Mouse (Mus musculus) heart, postnatal 36 days (tissue): ENCODE data around the gene Vps18. TPM values are rescaled to one million over a fixed set of nuclear protein-coding genes. Genes with fewer than 3 reads are reported as not detected.
A peak's percentile ranks its signal among the peaks of the same experiment; 100 is the strongest.

ENCODE experiments used
- DNase-seq, 2 experiments: peaks; one replicate each; pipeline ENCODE4 v3.0.0; 2021 to 2022
- intact Hi-C: fragments of 180-260 bp; cut with DNase I; formaldehyde crosslinking; loops from one replicate; pipeline ENCODE4 v1.15.1; 2025
- total RNA-seq, 2 experiments: library from RNA; stranded (reverse); gene quantifications; 2 replicates each; pipeline ENCODE4 v1.2.3; 2021

The Vps18 gene
- 10 to 100 TPM; 13.5 to 13.9 TPM for total RNA-seq

- DNase-seq, result peak; percentile 97 to 98
- intact Hi-C loops, result loop anchor here (1.0 to 2.0 kb wide), 2 partner anchors 37 to 254 kb away; partner anchors contain the start of gene Rpusd2
Measured at GRCm38 (mm10) chr2:119288270-119288882, at the start of gene Vps18. Gene Vps18 (plus strand): TSS chr2:119288740.

- intact Hi-C loops, result no loop called here
- DNase-seq, result no peak
Measured at GRCm38 (mm10) chr2:119240075-119240818, 48.3 kb upstream of the Vps18 start.

- no peak for DNase-seq
- intact Hi-C loops, result no loop called here
Measured at GRCm38 (mm10) chr2:119240819-119241186, 47.7 kb upstream of the Vps18 start.

GRCm38 (mm10) chr2:119242548-119242947, 46.0 kb upstream of the Vps18 start:
- DNase-seq, result no peak
- intact Hi-C loops, result no loop called here

GRCm38 (mm10) chr2:119245246-119245645, 43.3 kb upstream of the Vps18 start:
- intact Hi-C loops, result no loop called here
- no peak for DNase-seq

GRCm38 (mm10) chr2:119247904-119248303, 40.6 kb upstream of the Vps18 start:
- intact Hi-C loops, result no loop called here
- DNase-seq, result no peak

GRCm38 (mm10) chr2:119249592-119250061, 38.9 kb upstream of the Vps18 start:
- DNase-seq, result no peak
- intact Hi-C loops, result no loop called here

- intact Hi-C loops, result no loop called here
- DNase-seq, result no peak
Measured at GRCm38 (mm10) chr2:119250377-119250776, 38.2 kb upstream of the Vps18 start.

- peak; percentile 81 to 90 for DNase-seq
- intact Hi-C loops, result loop anchor here (1.0 kb wide), 2 partner anchors 37 to 186 kb away; partner anchors contain the start of gene Vps18
Measured at GRCm38 (mm10) chr2:119250826-119251478, 37.6 kb upstream of the Vps18 start.

GRCm38 (mm10) chr2:119254976-119255375, 33.6 kb upstream of the Vps18 start:
- DNase-seq, result no peak
- intact Hi-C loops, result no loop called here

- no peak for DNase-seq
- intact Hi-C loops, result no loop called here
Measured at GRCm38 (mm10) chr2:119260518-119260917, 28.0 kb upstream of the Vps18 start.

- DNase-seq, result no peak
- intact Hi-C loops, result no loop called here
Measured at GRCm38 (mm10) chr2:119261326-119261725, 27.2 kb upstream of the Vps18 start.

- intact Hi-C loops, result no loop called here
- DNase-seq, result peak; percentile 34 to 48
Measured at GRCm38 (mm10) chr2:119262978-119263377, 25.6 kb upstream of the Vps18 start.

GRCm38 (mm10) chr2:119263813-119264212, 24.7 kb upstream of the Vps18 start:
- intact Hi-C loops, result no loop called here
- no peak for DNase-seq

GRCm38 (mm10) chr2:119270286-119270642, 18.3 kb upstream of the Vps18 start:
- no peak for DNase-seq
- intact Hi-C loops, result no loop called here

- intact Hi-C loops, result no loop called here
- peak in 1 of 2 experiments; percentile 29 for DNase-seq
Measured at GRCm38 (mm10) chr2:119270643-119271331, 17.8 kb upstream of the Vps18 start, which contains the start of gene Rhov. Gene Rhov (minus strand): TSS chr2:119271272.

GRCm38 (mm10) chr2:119274126-119274525, 14.4 kb upstream of the Vps18 start:
- no peak for DNase-seq
- intact Hi-C loops, result no loop called here

GRCm38 (mm10) chr2:119276926-119277325, 11.6 kb upstream of the Vps18 start:
- intact Hi-C loops, result no loop called here
- DNase-seq, result no peak

GRCm38 (mm10) chr2:119277810-119278209, 10.7 kb upstream of the Vps18 start:
- intact Hi-C loops, result no loop called here
- no peak for DNase-seq

- DNase-seq, result no peak
- intact Hi-C loops, result no loop called here
Measured at GRCm38 (mm10) chr2:119281899-119282565, 6.5 kb upstream of the Vps18 start.
